23 mouse cellular contexts compared by ENCODE assay signal in genomic region chr8:112196423-112196822, GRCm38 (mm10).
"Had no signal": no experiment of that assay in that cellular context is flagged by ENCODE, and none has a peak within 500 bp of the region (broad histone marks: within the 10 kb centered on the region; RNA-seq: fewer than 3 reads in every experiment).

No protein-coding gene starts in this region.

- H3K4me2 ChIP-seq: kidney, embryonic 15.5 days; limb, embryonic 13.5 days; liver, embryonic 12.5 days; liver, embryonic 15.5 days; lung, embryonic 15.5 days; midbrain, embryonic 12.5 days had no signal

- H3K27ac ChIP-seq: kidney, embryonic 15.5 days; limb, embryonic 10.5 days; limb, embryonic 13.5 days; liver, embryonic 12.5 days; liver, embryonic 15.5 days; lung, embryonic 15.5 days; midbrain, embryonic 12.5 days; stomach, postnatal 0 days had no signal

- H3K4me1 ChIP-seq: kidney, embryonic 15.5 days; limb, embryonic 10.5 days; limb, embryonic 13.5 days; liver, embryonic 12.5 days; liver, embryonic 15.5 days; lung, embryonic 15.5 days; megakaryocyte, embryonic 14.5 days had no signal

- H3K9ac ChIP-seq: kidney, embryonic 15.5 days; limb, embryonic 13.5 days; liver, embryonic 12.5 days; liver, embryonic 15.5 days; lung, embryonic 15.5 days; midbrain, embryonic 12.5 days had no signal

- DNase-seq: kidney, adult 11 months; kidney, adult 8-10 months; kidney, postnatal 10 days; kidney, postnatal 4 days; liver; lung, postnatal 10 days; lung, postnatal 36 days; right cerebral cortex, adult 18-20 months; right cerebral cortex, postnatal 14 days; right cerebral cortex, postnatal 4 days; thymus, adult 2 months; thymus, postnatal 14 days; thymus, postnatal 4 days had no signal

- ATAC-seq: liver, embryonic 12.5 days had no signal

- H3K27me3 ChIP-seq: kidney, embryonic 15.5 days; limb, embryonic 13.5 days; liver, embryonic 12.5 days; liver, embryonic 15.5 days; lung, embryonic 15.5 days; megakaryocyte, embryonic 14.5 days; midbrain, embryonic 12.5 days had no signal

- H3K4me3 ChIP-seq: kidney, embryonic 15.5 days; limb, embryonic 10.5 days; limb, embryonic 13.5 days; liver, embryonic 12.5 days; liver, embryonic 15.5 days; lung, embryonic 15.5 days; megakaryocyte, embryonic 14.5 days; midbrain, embryonic 12.5 days; myocyte had no signal

- H3K9me3 ChIP-seq: kidney, embryonic 15.5 days; limb, embryonic 10.5 days; limb, embryonic 13.5 days; lung, embryonic 15.5 days; midbrain, embryonic 12.5 days had no signal

- H3K36me3 ChIP-seq: kidney, embryonic 15.5 days; limb, embryonic 10.5 days; limb, embryonic 13.5 days; liver, embryonic 12.5 days; liver, embryonic 15.5 days; lung, embryonic 15.5 days; midbrain, embryonic 12.5 days had no signal
